Mouse (Mus musculus) B cell, adult 2 months (primary cell): ENCODE measurements around the gene Wdr43.

Experiments used
- DNase-seq, 2 experiments: peaks; one replicate each; pipeline ENCODE4 v3.0.0; 2022

Wdr43 gene

GRCm38 (mm10) chr17:71705550-71706480 is 90.1 kb downstream of the Wdr43 start:
- no peak for DNase-seq

DNA sequence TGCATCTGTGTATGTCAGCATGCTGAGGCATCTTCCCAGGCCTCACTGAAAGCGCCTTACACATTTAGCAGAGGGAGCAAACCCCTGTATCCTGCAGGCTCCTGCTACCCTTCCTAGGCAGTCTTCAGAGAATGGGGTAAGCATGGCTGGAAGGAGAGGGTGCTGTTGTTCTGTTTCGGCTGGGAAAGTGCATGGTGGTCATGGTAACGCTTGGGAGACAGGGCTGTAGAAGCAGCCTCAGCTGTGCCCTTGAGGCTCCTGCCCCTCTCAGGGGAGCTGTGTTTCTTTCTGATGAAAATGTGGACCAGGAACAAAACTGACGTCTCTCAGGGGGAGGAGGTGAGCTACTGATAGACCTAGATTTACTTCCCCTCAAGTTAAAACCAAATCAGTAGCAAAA is 92.0 kb downstream of the Wdr43 start:
- no peak for DNase-seq
